Mouse (Mus musculus): Measurements from ENCODE around the gene Ttc28. TPM values are rescaled to one million over a fixed set of nuclear protein-coding genes. Genes with fewer than 3 reads are reported as not detected.
A peak's percentile ranks its signal among the peaks of the same experiment; 100 is the strongest.
"Not testable (repeated sequence)": the region's sequence is repeated elsewhere in the genome, so short reads cannot be mapped to it uniquely, and the experiment has no call there.

Gene Ttc28
- polyA plus RNA-seq, 1 experiment from 2014 or later, result 18.8 TPM

DNA sequence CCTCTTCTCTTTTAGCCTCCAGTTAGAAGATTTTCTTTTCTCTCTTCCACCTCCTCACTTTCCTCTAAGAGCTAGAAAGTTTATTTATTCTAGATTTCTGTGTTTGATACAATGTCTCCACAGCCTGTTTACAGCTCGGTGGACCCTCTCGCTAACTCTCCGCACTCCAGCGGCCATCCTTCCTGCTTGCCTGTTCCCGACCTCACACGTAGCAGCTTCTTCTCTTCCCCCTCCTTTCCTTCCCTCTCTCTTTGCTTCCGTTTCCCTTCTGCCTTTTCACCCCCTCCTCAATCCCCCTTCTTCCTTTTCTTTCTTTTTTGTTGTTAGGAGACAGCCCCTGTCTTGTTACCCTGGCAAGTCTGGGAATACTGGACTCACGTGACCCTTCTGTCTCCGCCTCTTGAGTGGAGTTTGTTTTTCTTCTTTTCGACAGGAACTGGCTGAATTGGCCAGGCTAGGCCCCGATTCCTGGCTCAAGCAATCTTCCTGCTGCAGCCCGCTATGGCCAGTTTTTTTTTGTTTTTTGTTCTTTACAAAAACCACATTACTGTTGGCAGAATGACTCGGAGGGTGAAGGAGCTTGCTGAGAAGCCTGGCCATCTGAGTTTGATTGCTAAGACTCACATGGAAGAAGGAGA lies 20.5 kb upstream of the Ttc28 start:
- Histone ChIP-seq H3K27ac (replicated peaks) (peak overlapping the region; percentile 81), H3K27me3 (replicated peaks) (no peaks in the 10 kb centered on the region), H3K36me3 (no peaks in the 10 kb centered on the region), H3K4me2 (peak overlapping the region; percentile 39), H3K4me3 (replicated peaks) (no peak overlapping the region), H3K4me1 (peaks cover 6% of the 10 kb centered on the region; the same call in 1 of the 2 replicates), H3K9ac (replicated peaks) (no peak overlapping the region), H3K9me3 (replicated peaks) (no peaks in the 10 kb centered on the region)
- WGBS, result 49% methylated on average over 13 of the region's 13 CpGs
- ATAC-seq (ENCODE audit: low FRiP score), result peak; percentile 31; the same call in 1 of the 2 replicates

DNA sequence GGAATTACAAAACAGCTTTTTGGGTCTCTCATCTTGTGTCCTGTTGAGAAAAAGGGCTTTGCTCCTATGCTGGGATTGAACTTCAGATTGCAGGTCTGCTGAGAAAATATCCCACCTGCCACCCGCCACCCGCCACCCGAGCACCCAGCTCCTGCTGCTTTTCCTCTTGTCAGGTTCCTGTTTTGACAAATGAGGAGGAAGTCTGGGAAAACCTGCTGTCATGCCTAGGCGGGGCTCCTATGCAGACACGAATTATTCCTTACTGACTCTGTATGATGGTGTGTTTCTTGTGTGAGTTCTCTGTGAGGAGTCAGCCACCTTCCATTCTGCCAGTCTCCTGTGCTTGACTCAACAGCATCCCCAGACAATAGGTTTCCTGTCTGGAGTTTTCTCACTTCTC lies 19.2 kb upstream of the Ttc28 start:
- Histone ChIP-seq H3K27me3 (replicated peaks) (no peaks in the 10 kb centered on the region), H3K4me1 (peaks cover 6% of the 10 kb centered on the region; the same call in 1 of the 2 replicates), H3K4me3 (replicated peaks) (no peak overlapping the region), H3K36me3 (no peaks in the 10 kb centered on the region), H3K4me2 (no peak overlapping the region), H3K9ac (replicated peaks) (no peak overlapping the region), H3K9me3 (replicated peaks) (no peaks in the 10 kb centered on the region), H3K27ac (replicated peaks) (peak overlapping the region; percentile 81)
- 96% methylated on average over 5 of the region's 5 CpGs for WGBS
- no peak for ATAC-seq (ENCODE audit: low FRiP score)

- Histone ChIP-seq H3K4me3 (replicated peaks) (no peak overlapping the region), H3K36me3 (no peaks in the 10 kb centered on the region), H3K4me1 (peaks cover 14% of the 10 kb centered on the region), H3K4me2 (no peak overlapping the region), H3K27me3 (replicated peaks) (no peaks in the 10 kb centered on the region), H3K27ac (replicated peaks) (peak overlapping the region; percentile 64; the same call in 1 of the 2 replicates), H3K9ac (replicated peaks) (no peak overlapping the region), H3K9me3 (replicated peaks) (no peaks in the 10 kb centered on the region)
- WGBS, result 53% methylated on average over 4 of the region's 4 CpGs
- no peak for ATAC-seq (ENCODE audit: low FRiP score)
Measured at GRCm38 (mm10) chr5:110868460-110868859, 11.1 kb upstream of the Ttc28 start.

DNA sequence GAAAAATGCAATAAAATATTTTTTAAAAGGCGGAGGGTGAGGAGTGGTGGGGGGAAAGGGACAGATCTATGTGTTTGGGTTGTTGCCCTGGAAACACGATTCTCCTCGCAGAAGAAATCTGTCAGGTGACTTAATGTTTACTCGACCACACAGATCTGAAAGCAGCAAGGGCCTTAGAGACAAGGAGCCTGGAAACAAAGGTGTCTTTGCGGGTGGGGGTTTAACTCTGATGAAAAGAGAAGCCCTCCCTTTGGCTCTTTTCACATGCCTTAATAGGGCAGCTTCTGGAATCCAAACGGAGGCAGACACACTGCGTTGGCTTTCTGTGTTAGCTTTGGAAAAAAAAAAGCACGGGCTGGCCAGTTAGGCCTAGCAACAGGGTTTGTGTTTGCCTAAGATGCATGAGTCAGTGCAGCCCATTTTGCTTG lies 10.3 kb upstream of the Ttc28 start:
- Histone ChIP-seq H3K4me2 (no peak overlapping the region), H3K27ac (replicated peaks) (peak overlapping the region; percentile 64; the same call in 1 of the 2 replicates), H3K36me3 (no peaks in the 10 kb centered on the region), H3K9ac (replicated peaks) (no peak overlapping the region), H3K4me1 (peaks cover 14% of the 10 kb centered on the region), H3K27me3 (replicated peaks) (no peaks in the 10 kb centered on the region), H3K4me3 (replicated peaks) (no peak overlapping the region), H3K9me3 (replicated peaks) (no peaks in the 10 kb centered on the region)
- 45% methylated on average over 8 of the region's 8 CpGs for WGBS
- ATAC-seq (ENCODE audit: low FRiP score), result no peak

DNA sequence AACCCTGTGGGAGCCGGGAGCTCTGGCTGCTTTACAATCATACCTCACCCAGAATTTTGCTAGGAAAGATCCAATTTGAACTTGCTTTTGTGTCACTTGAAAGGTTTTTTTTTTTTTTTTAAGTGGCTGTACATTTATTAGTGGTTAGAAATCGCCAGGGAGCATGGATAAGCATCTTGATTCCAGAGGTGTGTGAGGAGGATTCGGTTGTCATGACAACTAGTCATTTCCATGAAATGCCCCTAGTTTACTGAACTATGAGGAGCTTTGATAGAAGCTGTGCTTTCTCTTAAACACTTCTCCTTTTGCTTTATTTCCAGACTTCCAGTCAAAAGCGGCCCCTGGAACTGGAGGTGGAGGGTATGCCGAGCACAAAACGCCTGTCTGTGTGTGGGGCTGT lies 6.4 kb upstream of the Ttc28 start:
- WGBS, result 45% methylated on average over 6 of the region's 6 CpGs

GRCm38 (mm10) chr5:110874711-110875110 lies 4.9 kb upstream of the Ttc28 start:
- H3K4me3 ChIP-seq (replicated peaks), result no peak overlapping the region
- no peaks in the 10 kb centered on the region for H3K27me3 ChIP-seq (replicated peaks)
- H3K36me3 ChIP-seq, result no peaks in the 10 kb centered on the region
- no peak overlapping the region for H3K9ac ChIP-seq (replicated peaks)
- H3K27ac ChIP-seq (replicated peaks), result no peak overlapping the region
- ATAC-seq (ENCODE audit: low FRiP score), result no peak
- peaks cover 11% of the 10 kb centered on the region for H3K4me1 ChIP-seq
- no peaks in the 10 kb centered on the region for H3K9me3 ChIP-seq (replicated peaks)
- H3K4me2 ChIP-seq, result no peak overlapping the region

More for the DNA sequence above, 6.4 kb upstream of the Ttc28 start:
- H3K4me3 ChIP-seq (replicated peaks), result no peak overlapping the region
- no peaks in the 10 kb centered on the region for H3K9me3 ChIP-seq (replicated peaks)
- no peak overlapping the region for H3K9ac ChIP-seq (replicated peaks)
- H3K4me2 ChIP-seq, result peak overlapping the region; percentile 7; the same call in 1 of the 2 replicates
- ATAC-seq (ENCODE audit: low FRiP score), result no peak
- H3K36me3 ChIP-seq, result no peaks in the 10 kb centered on the region
- H3K27ac ChIP-seq (replicated peaks), result peak overlapping the region; percentile 65
- H3K27me3 ChIP-seq (replicated peaks), result no peaks in the 10 kb centered on the region
- peaks cover 11% of the 10 kb centered on the region for H3K4me1 ChIP-seq

GRCm38 (mm10) chr5:110875286-110875685 lies 4.3 kb upstream of the Ttc28 start:
- Histone ChIP-seq H3K36me3 (no peaks in the 10 kb centered on the region), H3K27me3 (replicated peaks) (no peaks in the 10 kb centered on the region), H3K27ac (replicated peaks) (no peak overlapping the region), H3K4me3 (replicated peaks) (no peak overlapping the region), H3K4me2 (no peak overlapping the region), H3K4me1 (peaks cover 14% of the 10 kb centered on the region), H3K9ac (replicated peaks) (no peak overlapping the region), H3K9me3 (replicated peaks) (no peaks in the 10 kb centered on the region)
- 92% methylated on average over 1 of the region's 1 CpGs for WGBS
- ATAC-seq (ENCODE audit: low FRiP score), result no peak

GRCm38 (mm10) chr5:110877666-110878505 lies 1.7 kb upstream of the Ttc28 start:
- Histone ChIP-seq H3K4me3 (replicated peaks) (no peak overlapping the region), H3K27me3 (replicated peaks) (no peaks in the 10 kb centered on the region), H3K36me3 (no peaks in the 10 kb centered on the region), H3K27ac (replicated peaks) (no peak overlapping the region), H3K4me1 (peaks cover 19% of the 10 kb centered on the region), H3K9me3 (replicated peaks) (no peaks in the 10 kb centered on the region), H3K4me2 (no peak overlapping the region), H3K9ac (replicated peaks) (no peak overlapping the region)
- WGBS, result 41% methylated on average over 5 of the region's 5 CpGs
- ATAC-seq (ENCODE audit: low FRiP score), result no peak

DNA sequence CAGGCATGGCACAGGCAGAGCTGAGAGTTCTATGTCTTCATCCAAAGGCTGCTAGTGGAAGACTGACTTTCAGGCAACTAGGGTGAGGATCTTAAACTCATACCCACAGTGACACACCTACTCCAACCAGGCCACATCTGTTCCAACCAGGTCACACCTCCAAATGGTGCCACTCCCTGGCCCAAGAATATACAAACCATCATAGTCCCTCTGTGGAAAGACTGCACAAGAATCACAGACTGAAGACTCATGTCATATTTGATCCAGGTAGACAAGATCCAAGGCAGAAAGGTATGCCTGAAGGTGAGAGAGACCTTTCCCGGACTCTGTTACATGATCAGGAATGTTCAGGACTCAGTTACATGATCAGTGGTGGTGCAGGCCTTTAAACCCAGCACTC lies 1.1 kb upstream of the Ttc28 start:
- H3K9me3 ChIP-seq (replicated peaks), result not testable (repeated sequence)
- WGBS, result 100% methylated on average over 1 of the region's 1 CpGs

DNA sequence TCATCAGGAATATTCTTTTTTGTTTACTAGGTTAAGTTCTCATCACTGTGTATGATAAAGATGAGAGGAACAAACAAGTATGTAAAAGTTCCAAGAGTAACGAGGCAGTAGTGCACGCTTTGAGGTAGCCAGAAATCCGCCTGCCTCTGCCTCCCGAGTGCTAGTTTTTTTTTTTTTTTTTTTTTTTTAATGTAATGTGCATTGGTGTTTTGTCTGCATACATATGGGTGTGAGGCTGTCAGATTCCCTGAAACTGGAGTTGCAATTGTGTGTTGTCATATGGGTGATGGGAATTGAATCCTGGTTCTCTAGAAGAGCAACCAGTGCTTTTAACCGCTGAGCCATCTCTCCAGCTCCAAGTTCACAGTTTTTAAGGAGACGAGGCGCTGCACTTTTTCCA lies 561 bp upstream of the Ttc28 start:
- Histone ChIP-seq H3K27ac (replicated peaks) (peak overlapping the region; percentile 87), H3K4me2 (peak overlapping the region; percentile 88), H3K9ac (replicated peaks) (peak overlapping the region; percentile 81), H3K27me3 (replicated peaks) (no peaks in the 10 kb centered on the region), H3K9me3 (replicated peaks) (no peaks in the 10 kb centered on the region), H3K4me1 (peaks cover 14% of the 10 kb centered on the region), H3K4me3 (replicated peaks) (peak overlapping the region; percentile 83), H3K36me3 (no peaks in the 10 kb centered on the region)
- 63% methylated on average over 7 of the region's 7 CpGs for WGBS
- 0 out of 2 replicates have a peak, but pooled peaks have one; percentile 2 for ATAC-seq (ENCODE audit: low FRiP score)

More for the DNA sequence above, 1.1 kb upstream of the Ttc28 start:
- not testable (repeated sequence) for H3K4me3 ChIP-seq (replicated peaks); H3K27ac ChIP-seq (replicated peaks); H3K36me3 ChIP-seq; ATAC-seq (ENCODE audit: low FRiP score); H3K9ac ChIP-seq (replicated peaks); H3K27me3 ChIP-seq (replicated peaks); H3K4me2 ChIP-seq
- peaks cover 14% of the 10 kb centered on the region for H3K4me1 ChIP-seq

DNA sequence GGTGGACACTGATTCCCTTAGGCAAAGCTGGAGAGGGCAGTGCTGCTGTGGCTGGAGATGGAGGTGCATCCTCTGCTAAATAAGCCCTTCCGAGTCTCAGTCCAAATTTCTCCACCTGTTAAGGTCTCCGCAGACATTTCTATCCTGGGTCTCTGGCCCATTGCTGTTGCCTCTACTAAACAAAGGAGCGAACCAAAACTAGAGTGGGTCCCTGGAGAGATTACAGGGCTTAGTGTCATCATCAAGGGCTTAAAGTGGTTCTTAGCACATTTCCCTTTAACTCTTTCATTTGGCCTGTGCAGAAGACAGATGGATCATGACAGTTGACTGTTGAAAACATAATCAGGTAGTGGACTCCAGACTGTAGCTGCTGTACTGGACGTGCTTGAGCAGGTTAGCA lies 9.0 kb downstream of the Ttc28 start:
- Histone ChIP-seq H3K4me3 (replicated peaks) (no peak overlapping the region), H3K4me2 (no peak overlapping the region), H3K9ac (replicated peaks) (no peak overlapping the region), H3K36me3 (peaks cover 16% of the 10 kb centered on the region), H3K27me3 (replicated peaks) (no peaks in the 10 kb centered on the region), H3K9me3 (replicated peaks) (no peaks in the 10 kb centered on the region), H3K4me1 (no peaks in the 10 kb centered on the region), H3K27ac (replicated peaks) (no peak overlapping the region)
- WGBS, result 87% methylated on average over 4 of the region's 4 CpGs
- ATAC-seq (ENCODE audit: low FRiP score), result no peak

DNA sequence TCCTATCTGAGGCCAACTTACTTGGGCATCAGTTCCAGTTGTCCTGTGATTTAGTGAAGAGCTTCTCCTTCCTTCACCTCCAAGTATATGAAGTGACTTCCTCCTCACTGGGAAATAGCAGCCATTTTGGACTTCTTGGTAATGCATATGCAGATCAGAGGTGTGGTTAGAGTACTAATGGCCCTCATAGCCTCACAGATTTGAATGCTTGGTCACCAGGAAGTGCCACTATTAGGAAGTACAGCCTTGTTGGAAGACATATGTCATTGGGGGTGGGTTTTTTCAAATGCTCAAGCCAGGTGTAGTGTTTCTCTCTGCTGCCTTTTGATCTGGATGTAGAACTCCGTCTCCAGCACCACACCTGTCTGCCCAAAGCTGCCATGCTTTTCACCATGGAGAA lies 10.3 kb downstream of the Ttc28 start:
- Histone ChIP-seq H3K4me1 (no peaks in the 10 kb centered on the region), H3K4me2 (no peak overlapping the region), H3K9ac (replicated peaks) (no peak overlapping the region), H3K27me3 (replicated peaks) (no peaks in the 10 kb centered on the region), H3K9me3 (replicated peaks) (no peaks in the 10 kb centered on the region), H3K27ac (replicated peaks) (no peak overlapping the region), H3K36me3 (peaks cover 28% of the 10 kb centered on the region), H3K4me3 (replicated peaks) (no peak overlapping the region)
- 95% methylated on average over 1 of the region's 1 CpGs for WGBS
- ATAC-seq (ENCODE audit: low FRiP score), result no peak

Data from neural tube, embryonic 15.5 days (tissue).